Mouse (Mus musculus) olfactory bulb, adult 2 months (tissue): ENCODE measurements around the gene Tmem131l. TPM values are rescaled to one million over a fixed set of nuclear protein-coding genes. Genes with fewer than 3 reads are reported as not detected.

Experiments used
- H3K27ac ChIP-seq: fragments of 200-500 bp; 2 replicates; pipeline ENCODE4 v1.5.1; 2012; ENCODE audit warnings: low read depth, low read length; ENCODE audit not compliant: insufficient read depth
- H3K4me1 ChIP-seq: fragments of 200-500 bp; 2 replicates; pipeline ENCODE4 v1.6.1; 2012; ENCODE audit warnings: low read length; ENCODE audit not compliant: control insufficient read depth, insufficient read depth
- H3K4me3 ChIP-seq: fragments of 200-500 bp; 2 replicates; pipeline ENCODE4 v1.5.1; 2012; ENCODE audit warnings: mild to moderate bottlenecking, low read depth, low read length, moderate library complexity; ENCODE audit not compliant: insufficient read depth
- CTCF ChIP-seq: fragments of 200-500 bp; IDR thresholded peaks from 2 replicates; pipeline ENCODE4 v1.5.1; 2012; ENCODE audit warnings: low read depth, mild to moderate bottlenecking, low read length, moderate library complexity; ENCODE audit not compliant: insufficient read depth
- POLR2A ChIP-seq: fragments of 200-500 bp; IDR thresholded peaks from 2 replicates; pipeline ENCODE4 v1.6.1; 2012; ENCODE audit warnings: mild to moderate bottlenecking, low read depth, low read length, moderate library complexity; ENCODE audit not compliant: insufficient read depth
- WGBS: fragments of 180-500 bp; shearing (Covaris S2); methylation state at CpG from one replicate; pipeline ENCODE4 v1.1.7; 2018; 5-methylcytosine and 5-hydroxymethylcytosine counted together
- polyA plus RNA-seq: library from polyadenylated mRNA; stranded (reverse); fragments of >200 nt; gene quantifications from 2 replicates; pipeline ENCODE4 v1.2.4, GENCODE M21; 2012; ENCODE audit warnings: low replicate concordance; ENCODE audit not compliant: missing spikeins, insufficient read depth, insufficient read length

The Tmem131l gene
- polyA plus RNA-seq, 1 experiment = not detected

GRCm38 (mm10) chr3:84022723-84023122 lies 17.3 kb downstream of the Tmem131l start:
- TF ChIP-seq CTCF (no peak), POLR2A (no peak)
- H3K4me3 ChIP-seq = no peak overlapping the region
- WGBS = 95% methylated on average over 5 of the region's 5 CpGs
- H3K27ac ChIP-seq = no peak overlapping the region
- H3K4me1 ChIP-seq = peaks cover 6% of the 10 kb centered on the region

GRCm38 (mm10) chr3:84022201-84022584 lies 17.8 kb downstream of the Tmem131l start:
- TF ChIP-seq CTCF (no peak), POLR2A (no peak)
- Histone ChIP-seq H3K4me3 (no peak overlapping the region), H3K4me1 (peaks cover 6% of the 10 kb centered on the region), H3K27ac (no peak overlapping the region)
- 83% methylated on average over 6 of the region's 6 CpGs for WGBS

DNA sequence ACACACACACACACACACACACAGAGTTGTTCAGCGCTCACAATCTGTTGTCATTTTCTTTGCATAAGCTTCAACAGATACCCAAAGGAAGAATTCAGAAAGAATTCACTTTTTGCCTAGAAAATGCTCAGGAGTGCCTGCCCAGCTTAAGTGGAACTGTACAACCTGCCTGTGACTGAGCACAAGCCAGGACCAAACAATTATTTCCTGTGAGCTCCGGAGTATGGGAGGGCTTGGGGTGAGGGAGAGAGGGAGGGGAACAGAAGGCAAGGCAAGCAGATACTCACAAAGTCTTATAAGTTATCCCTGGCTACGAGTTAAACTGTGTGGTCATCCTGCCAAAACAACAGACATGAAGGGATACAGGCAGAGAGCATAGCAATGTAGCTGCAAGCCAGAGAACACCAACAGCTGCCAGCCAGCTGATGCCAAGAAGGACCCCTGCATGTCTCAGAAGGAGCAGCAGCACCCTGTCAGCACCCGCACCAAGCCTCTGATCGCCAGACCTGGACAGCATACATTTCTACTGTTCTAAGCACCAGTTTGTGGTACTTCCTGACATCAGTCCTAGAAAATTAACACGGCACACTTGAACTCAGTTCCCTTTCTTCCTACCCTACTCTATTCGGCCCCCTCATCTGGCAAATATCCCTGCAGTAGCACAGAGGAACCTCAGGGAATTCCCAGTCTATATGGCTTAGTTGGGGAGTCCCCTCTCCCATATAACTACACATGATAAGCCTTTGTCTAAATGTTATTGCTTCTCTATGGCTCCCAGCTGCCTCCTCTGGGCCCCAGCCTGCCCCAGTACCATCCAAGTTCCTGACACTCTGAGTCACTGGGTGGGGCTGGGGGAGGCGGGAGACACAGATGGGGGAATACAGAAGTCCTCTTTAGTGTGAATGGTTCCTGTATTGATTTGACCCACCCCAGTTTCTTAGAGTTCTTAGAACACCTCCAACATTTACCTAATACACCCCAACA lies 18.5 kb downstream of the Tmem131l start:
- WGBS = 66% methylated on average over 8 of the region's 8 CpGs
- peaks cover 7% of the 10 kb centered on the region for H3K4me1 ChIP-seq
- TF ChIP-seq POLR2A = no peak
- no peak for TF ChIP-seq CTCF
- H3K4me3 ChIP-seq = no peak overlapping the region
- H3K27ac ChIP-seq = no peak overlapping the region

DNA sequence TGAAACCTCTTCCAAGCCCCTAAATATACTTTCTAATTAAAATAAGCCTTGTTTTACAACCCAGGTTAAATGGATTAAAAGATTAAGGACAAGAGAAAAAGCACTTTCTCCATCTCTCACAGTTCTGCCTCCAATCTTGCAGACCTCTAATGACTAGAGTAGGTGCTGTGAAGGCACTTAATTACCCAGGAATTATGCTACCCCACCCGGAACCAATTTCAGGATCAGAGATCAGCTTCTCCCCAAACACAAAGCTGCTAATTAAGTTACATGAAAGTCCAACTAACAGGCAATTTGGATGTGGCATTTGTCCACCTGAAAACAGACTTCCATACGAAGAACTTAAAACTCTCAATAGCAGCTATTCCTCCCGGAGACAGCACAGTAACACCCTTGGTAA lies 19.4 kb downstream of the Tmem131l start:
- H3K4me1 ChIP-seq = peaks cover 8% of the 10 kb centered on the region
- no peak overlapping the region for H3K4me3 ChIP-seq
- no peak overlapping the region for H3K27ac ChIP-seq
- WGBS = 58% methylated on average over 3 of the region's 3 CpGs
- no peak for TF ChIP-seq CTCF
- TF ChIP-seq POLR2A = no peak

DNA sequence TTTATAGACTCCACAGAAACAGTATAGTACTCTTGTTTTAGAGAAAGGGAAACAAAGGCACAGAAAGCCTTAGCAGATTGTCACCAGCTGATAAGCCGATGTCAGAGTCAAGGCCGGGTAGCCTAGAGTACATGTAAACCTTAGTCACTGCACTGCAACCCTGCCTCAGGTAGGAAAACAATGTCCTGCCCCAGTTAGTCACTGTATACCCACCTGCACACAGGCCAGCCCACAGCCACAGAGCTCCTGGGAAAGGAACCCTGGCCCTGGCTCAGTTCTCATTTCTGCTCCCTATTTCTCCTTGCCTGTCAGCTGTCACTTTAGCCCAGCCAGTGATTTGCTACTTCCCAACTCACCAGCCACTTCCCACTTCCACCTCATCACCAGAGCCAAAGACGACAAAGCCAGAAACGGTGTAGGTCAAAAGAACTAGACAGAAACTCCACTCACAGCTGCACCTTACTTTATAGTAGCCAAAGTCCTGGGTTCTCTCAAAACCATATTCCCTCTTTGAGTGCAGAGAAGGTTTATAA lies 24.4 kb downstream of the Tmem131l start:
- Histone ChIP-seq H3K27ac (no peak overlapping the region), H3K4me3 (no peak overlapping the region), H3K4me1 (peaks cover 3% of the 10 kb centered on the region; the same call in 1 of the 2 replicates)
- WGBS = 87% methylated on average over 4 of the region's 4 CpGs
- no peak for TF ChIP-seq CTCF
- no peak for TF ChIP-seq POLR2A

GRCm38 (mm10) chr3:84010995-84011663 lies 28.8 kb downstream of the Tmem131l start:
- no peak overlapping the region for H3K27ac ChIP-seq
- no peak for TF ChIP-seq CTCF
- 72% methylated on average over 5 of the region's 5 CpGs for WGBS
- H3K4me3 ChIP-seq = no peak overlapping the region
- no peaks in the 10 kb centered on the region for H3K4me1 ChIP-seq

DNA sequence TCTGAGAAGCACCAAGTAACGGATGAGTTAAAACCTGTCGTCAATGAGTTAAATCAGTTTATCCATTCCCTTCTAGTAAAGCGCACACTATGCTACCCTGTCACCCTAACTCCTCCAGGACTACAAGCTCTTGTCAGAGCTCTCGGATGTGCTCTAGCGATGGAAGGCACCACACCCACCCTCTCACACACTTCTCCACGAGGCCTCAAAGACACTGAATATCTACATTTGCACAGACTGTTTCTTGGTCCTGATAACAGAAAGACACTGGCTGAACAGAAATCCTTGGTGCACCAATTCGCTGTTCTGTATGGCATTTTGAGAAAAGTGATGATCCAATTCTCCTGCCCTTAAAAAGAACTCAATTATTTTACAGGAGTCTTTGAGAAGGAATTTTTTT lies 34.0 kb downstream of the Tmem131l start:
- Histone ChIP-seq H3K4me3 (no peak overlapping the region), H3K4me1 (no peaks in the 10 kb centered on the region), H3K27ac (no peak overlapping the region)
- 81% methylated on average over 7 of the region's 7 CpGs for WGBS
- TF ChIP-seq CTCF (no peak), POLR2A (no peak)

DNA sequence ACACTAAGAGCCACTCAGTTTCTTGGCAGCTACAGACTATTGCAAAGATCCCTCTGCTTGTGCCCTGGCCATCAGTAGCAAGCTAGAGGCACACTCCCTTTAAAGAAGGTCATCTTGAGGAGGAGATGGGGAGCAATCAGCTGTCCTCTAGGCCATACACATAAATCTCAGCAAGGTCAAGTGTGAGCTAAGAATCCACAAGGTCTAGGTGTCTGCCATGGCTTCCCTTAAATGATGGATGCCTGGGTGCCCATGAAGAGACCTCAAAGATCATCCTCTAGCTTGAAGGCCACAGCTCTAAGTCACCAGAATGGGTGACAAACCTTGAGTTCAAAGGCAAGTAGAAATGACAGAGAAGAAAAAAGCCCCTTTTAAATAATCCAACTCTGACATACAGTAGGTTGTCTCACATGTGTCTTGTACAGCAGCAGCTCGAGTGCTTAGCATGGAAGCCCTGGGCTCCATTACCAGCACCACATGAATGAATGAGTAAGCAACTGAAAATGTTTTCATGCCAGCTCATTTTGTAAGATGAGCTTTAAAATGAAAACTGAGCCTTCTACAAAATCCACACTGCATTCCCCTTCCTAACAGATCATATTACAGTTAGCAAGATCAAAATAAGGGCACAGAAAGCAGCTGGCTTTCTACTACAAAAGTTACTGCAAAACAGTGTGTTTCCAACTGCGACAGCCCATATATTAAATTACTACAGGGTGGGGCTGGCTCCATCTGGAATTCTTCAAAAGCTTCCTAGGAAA lies 35.5 kb downstream of the Tmem131l start:
- Histone ChIP-seq H3K4me1 (no peaks in the 10 kb centered on the region), H3K27ac (no peak overlapping the region), H3K4me3 (no peak overlapping the region)
- TF ChIP-seq POLR2A (no peak), CTCF (no peak)
- WGBS = 70% methylated on average over 2 of the region's 2 CpGs
